Mouse (Mus musculus): Measurements from ENCODE around the gene Zp3.

Zp3 gene

DNA sequence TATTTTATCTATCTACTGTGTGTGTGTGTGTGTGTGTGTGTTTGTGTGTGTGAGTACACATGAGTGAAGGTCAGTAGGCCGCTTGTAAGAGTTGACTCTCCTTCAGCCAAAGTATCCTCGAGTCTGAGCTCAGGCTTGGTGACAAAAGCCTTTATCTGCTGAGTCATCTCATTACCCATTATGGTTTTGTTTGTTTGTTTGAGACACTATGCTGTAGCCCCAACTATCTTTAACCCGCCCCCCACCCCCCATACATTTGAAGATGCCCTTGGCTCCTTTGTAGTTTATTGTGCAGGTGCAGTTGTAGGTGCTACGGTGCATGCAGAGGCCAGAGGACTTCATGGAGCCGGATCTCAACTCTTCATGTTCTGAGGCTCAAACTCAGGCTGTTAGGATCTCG is 21.3 kb downstream of the Zp3 start:
- DNase-seq (ENCODE audit: low spot score in 2 of 2) = no peak

DNA sequence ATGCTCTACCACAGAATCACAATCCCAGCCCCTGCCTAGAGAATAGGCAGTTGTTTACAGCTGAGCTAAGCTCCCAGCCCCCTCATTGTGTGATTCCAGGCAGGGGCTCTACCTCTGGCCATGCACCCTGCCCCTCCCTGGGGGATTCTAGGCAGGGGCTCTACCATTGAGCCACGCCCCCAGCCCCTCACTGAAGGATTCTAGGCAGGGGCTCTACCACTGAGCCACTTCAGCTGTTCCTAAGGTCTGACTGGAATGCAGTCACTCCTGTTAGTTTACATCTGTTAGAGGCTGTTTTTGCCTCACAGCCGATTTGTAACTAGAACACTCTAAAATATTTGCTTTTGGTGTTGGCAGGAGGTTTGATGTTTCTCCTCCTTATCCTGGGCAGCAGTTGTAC is 22.4 kb downstream of the Zp3 start:
- DNase-seq (ENCODE audit: low spot score in 2 of 2) = no peak

DNA sequence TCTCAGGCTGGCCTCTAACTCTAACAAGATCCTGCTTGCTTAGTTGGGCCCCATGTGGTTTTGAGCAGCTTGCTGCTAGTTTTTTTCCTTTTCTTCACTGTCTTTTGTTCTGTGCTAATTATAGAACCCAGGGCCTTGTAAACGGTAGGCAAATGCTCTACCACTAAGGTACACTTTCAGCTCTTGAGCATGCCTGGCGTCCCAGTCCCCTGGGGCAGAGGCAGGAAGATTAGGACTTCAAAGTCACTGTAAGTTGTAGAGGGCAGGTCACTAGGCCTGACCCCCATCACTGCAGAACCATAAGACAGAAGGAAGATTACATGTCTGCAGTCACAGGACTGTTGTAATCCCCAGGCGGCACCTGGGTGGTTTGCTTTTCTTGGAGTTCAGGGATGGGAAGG is 22.9 kb downstream of the Zp3 start:
- no peak for DNase-seq (ENCODE audit: low spot score in 2 of 2)

- no peak for DNase-seq (ENCODE audit: low spot score in 2 of 2)
Observed at GRCm38 (mm10) chr5:136004537-136004936, 24.6 kb downstream of the Zp3 start.

DNA sequence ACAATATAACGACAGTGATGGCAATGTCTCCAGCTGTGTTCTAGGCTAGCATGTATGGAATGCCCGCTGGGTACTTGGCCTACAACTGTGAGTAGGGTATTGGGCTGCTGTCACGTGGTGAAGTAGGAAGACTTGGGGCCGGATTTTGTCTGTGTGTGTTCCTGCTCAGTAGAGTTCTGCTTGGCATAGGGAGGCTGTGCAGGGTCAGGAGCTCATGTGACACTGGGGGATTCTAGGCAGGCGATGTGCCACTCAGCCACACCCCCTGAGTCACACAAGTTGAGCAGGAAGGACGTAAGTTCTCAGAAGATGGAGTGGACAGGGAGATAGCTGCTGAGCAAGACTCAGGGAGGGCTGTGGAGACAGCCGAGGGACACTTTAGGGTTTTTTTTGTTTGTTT is 27.8 kb downstream of the Zp3 start:
- DNase-seq (ENCODE audit: low spot score in 2 of 2) = no peak

GRCm38 (mm10) chr5:136014877-136015276 is 35.0 kb downstream of the Zp3 start:
- DNase-seq (ENCODE audit: low spot score in 2 of 2) = no peak

GRCm38 (mm10) chr5:136015586-136015985 is 35.7 kb downstream of the Zp3 start:
- DNase-seq (ENCODE audit: low spot score in 2 of 2) = no peak

DNA sequence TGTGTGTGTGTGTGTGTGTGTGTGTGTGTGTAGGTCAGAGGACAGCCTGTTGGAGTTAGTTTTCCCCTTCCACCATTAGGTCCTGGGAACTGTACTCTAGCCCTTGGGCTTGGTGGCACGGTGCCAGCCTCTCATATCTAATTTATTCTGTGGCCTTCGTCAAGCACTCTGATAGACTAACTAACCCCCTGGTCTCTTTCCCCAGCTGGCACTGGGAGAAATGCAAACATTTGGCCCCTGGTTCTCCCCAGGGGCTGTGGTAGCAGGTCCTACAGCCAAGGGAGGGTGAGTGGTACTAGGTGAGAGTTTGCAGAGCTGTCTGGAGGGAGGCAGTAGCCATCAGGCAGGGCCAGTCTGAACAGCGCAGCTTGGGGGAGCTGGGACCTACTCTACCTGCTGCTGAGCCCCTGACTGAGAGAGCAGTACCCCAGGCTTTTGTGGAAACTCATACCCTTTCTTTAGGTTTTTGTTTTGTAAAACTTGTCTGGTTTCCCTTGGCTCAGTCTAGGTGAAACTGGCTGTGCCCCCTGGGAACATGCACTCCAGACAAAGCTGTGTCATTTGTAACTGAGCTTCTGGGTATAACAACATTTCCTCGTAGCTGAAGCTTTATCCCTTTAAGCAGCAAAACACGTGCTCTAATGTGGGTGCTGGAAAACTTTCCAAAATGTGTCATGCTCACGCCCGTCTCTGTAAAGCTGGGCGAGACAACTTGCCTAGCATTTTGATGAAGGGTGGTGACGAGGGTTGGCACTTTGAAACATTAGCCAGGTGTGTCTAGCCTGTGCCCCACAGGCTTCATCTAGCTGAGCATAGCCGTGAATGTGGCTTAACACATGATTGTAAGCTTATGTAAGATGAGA is 36.3 kb downstream of the Zp3 start:
- no peak for DNase-seq (ENCODE audit: low spot score in 2 of 2)

- DNase-seq (ENCODE audit: low spot score in 2 of 2) = no peak
Observed at GRCm38 (mm10) chr5:136017262-136017661, 37.4 kb downstream of the Zp3 start.

- no peak for DNase-seq (ENCODE audit: low spot score in 2 of 2)
Observed at GRCm38 (mm10) chr5:136018726-136019125, 38.8 kb downstream of the Zp3 start.

GRCm38 (mm10) chr5:136019907-136020306 is 40.0 kb downstream of the Zp3 start:
- DNase-seq (ENCODE audit: low spot score in 2 of 2) = no peak

DNA sequence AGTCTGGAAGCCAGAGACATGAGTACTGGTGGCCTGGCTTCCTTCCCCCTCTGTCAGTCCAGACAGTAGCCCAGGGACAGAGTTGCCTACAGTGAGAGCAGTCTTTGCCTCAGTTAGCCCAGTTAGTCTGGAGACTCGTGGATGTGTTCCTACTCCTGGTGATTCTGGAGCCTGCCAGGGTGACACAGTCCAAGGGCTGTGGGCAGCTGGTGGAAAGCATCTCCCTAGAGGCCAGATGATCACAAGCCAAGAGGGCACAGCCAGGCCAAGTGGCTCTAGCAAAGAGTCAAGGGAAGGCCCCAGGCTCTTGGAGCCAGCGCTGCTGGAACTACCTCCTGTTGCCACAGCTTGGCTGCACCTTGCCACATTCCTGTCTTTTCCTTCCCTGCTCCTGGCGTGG is 45.8 kb downstream of the Zp3 start:
- no peak for DNase-seq (ENCODE audit: low spot score in 2 of 2)

- DNase-seq (ENCODE audit: low spot score in 2 of 2) = no peak
Observed at GRCm38 (mm10) chr5:136026859-136027258, 47.0 kb downstream of the Zp3 start.

DNA sequence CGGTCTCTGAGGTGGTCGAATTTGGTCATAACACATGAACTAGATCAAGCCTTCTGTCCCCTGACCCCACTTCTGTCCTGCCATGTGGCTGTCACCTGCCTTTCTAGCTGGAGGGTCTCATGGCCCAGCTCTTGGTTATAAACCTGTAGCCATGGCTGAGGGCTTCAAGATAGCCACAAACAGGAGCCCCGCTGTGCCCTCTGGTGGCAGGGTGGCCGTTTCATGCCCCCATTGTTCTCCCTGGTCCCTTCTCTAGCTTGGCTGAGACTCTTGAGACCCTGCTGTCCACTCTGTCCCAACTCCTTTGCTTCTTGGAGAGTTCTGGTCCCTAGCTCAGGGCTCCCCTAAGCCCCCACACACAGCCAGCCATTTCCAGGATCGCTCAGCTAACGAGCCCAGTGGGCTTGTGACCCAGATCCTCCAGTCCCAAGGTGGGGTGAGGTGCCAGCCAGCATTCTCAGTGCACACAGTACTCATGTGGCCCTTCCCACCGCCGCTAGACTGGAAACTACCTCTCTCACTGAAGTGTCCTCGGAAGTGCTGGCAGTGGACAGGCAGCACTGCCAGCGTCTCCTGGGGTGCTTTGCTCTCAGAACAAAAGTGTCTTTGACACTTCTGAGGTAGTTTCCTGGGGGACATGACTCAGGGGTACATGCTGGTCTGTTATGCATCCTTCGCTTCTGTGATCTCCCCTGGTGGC is 47.9 kb downstream of the Zp3 start:
- no peak for DNase-seq (ENCODE audit: low spot score in 2 of 2)

- no peak for DNase-seq (ENCODE audit: low spot score in 2 of 2)
Observed at GRCm38 (mm10) chr5:136034868-136035267, 55.0 kb downstream of the Zp3 start.

DNA sequence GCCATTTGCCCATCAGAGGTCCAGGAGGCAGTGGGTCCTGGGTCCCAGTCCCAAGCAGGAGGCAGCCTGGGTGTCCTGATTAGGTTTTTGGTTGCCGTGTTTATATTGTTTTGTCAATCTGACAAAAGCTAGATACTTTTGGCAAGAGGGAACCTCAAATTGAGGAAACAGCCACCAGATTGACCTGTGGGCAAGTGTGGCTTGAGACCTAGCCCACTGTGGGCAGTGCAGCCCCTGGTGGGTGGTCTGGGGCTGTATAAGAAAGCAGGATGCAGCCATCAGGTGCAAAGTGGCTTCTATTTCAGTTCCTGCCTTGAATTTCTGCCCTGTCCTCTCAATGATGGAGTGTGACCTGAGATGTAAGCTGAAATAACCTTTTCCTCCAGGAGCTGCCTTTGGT is 55.4 kb downstream of the Zp3 start:
- no peak for DNase-seq (ENCODE audit: low spot score in 2 of 2)

DNA sequence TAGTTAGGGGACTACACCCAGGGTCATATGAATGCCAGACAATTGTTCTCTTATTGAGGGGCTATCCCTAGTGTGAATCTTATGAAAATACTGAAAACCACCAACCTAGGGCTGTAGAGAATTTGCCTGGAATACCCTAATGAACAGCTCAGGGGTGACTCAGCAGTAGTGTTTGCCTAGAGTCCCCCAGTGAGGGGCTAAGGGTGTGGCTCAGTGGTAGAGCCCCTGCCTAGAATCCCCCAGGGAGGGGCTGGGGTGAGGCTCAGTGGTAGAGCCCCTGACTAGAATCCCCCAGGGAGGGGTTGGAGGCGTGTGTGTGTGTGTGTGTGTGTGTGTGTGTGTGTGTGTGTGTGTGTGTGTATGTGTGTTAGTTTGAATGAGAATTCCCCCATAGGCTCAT is 56.8 kb downstream of the Zp3 start:
- DNase-seq (ENCODE audit: low spot score in 2 of 2) = no peak
